Mouse (Mus musculus) lung, postnatal 0 days (tissue): ENCODE results near the gene Reep3.

Experiments used
- CTCF ChIP-seq: IDR thresholded peaks from 2 replicates; pipeline ENCODE4 v1.5.1; 2016; ENCODE audit warnings: antibody characterized with exemption, mild to moderate bottlenecking
- EP300 ChIP-seq: IDR thresholded peaks from 2 replicates; pipeline ENCODE4 v1.6.1; 2016; ENCODE audit warnings: antibody characterized with exemption, mild to moderate bottlenecking, control low read depth

GRCm38 (mm10) chr10:67105331-67106217, 8.8 kb upstream of the Reep3 start:
- TF ChIP-seq CTCF = no peak
- no peak for TF ChIP-seq EP300
